Mouse (Mus musculus): ENCODE measurements around the gene Nova2.

Nova2 gene

GRCm38 (mm10) chr7:18925162-18925938, at the start of gene Nova2:
TSS of gene Nova2 (plus strand) at chr7:18925888.
- peak; percentile 77 for DNase-seq (ENCODE audit: extremely low read depth, low read depth)

- DNase-seq (ENCODE audit: extremely low read depth, low read depth) = no peak
Observed at GRCm38 (mm10) chr7:18878691-18879090, 47.0 kb upstream of the Nova2 start.

GRCm38 (mm10) chr7:18883991-18884744, 41.5 kb upstream of the Nova2 start:
- DNase-seq (ENCODE audit: extremely low read depth, low read depth) = no peak

GRCm38 (mm10) chr7:18884745-18885422, 40.8 kb upstream of the Nova2 start:
- DNase-seq (ENCODE audit: extremely low read depth, low read depth) = no peak

GRCm38 (mm10) chr7:18886963-18887362, 38.7 kb upstream of the Nova2 start:
- DNase-seq (ENCODE audit: extremely low read depth, low read depth) = no peak

- no peak for DNase-seq (ENCODE audit: extremely low read depth, low read depth)
Observed at GRCm38 (mm10) chr7:18890848-18891247, 34.8 kb upstream of the Nova2 start.

- DNase-seq (ENCODE audit: extremely low read depth, low read depth) = no peak
Observed at GRCm38 (mm10) chr7:18891872-18892599, 33.7 kb upstream of the Nova2 start.

GRCm38 (mm10) chr7:18893009-18893408, 32.7 kb upstream of the Nova2 start:
- DNase-seq (ENCODE audit: extremely low read depth, low read depth) = no peak

- DNase-seq (ENCODE audit: extremely low read depth, low read depth) = no peak
Observed at GRCm38 (mm10) chr7:18893651-18894430, 31.8 kb upstream of the Nova2 start.

GRCm38 (mm10) chr7:18896536-18896935, 29.2 kb upstream of the Nova2 start:
- DNase-seq (ENCODE audit: extremely low read depth, low read depth) = no peak

GRCm38 (mm10) chr7:18900513-18900912, 25.2 kb upstream of the Nova2 start:
- no peak for DNase-seq (ENCODE audit: extremely low read depth, low read depth)

- DNase-seq (ENCODE audit: extremely low read depth, low read depth) = no peak
Observed at GRCm38 (mm10) chr7:18902486-18902885, 23.2 kb upstream of the Nova2 start.

GRCm38 (mm10) chr7:18904971-18905370, 20.7 kb upstream of the Nova2 start:
- DNase-seq (ENCODE audit: extremely low read depth, low read depth) = no peak

GRCm38 (mm10) chr7:18909797-18910196, 15.9 kb upstream of the Nova2 start:
- DNase-seq (ENCODE audit: extremely low read depth, low read depth) = peak; percentile 24

- DNase-seq (ENCODE audit: extremely low read depth, low read depth) = peak; percentile 99
Observed at GRCm38 (mm10) chr7:18910241-18910831, 15.4 kb upstream of the Nova2 start, which contains the start of gene Ccdc61. TSS of gene Ccdc61 (minus strand) at chr7:18910415.

- no peak for DNase-seq (ENCODE audit: extremely low read depth, low read depth)
Observed at GRCm38 (mm10) chr7:18916254-18916653, 9.4 kb upstream of the Nova2 start.

GRCm38 (mm10) chr7:18917931-18918330, 7.8 kb upstream of the Nova2 start:
- no peak for DNase-seq (ENCODE audit: extremely low read depth, low read depth)

GRCm38 (mm10) chr7:18921069-18921468, 4.6 kb upstream of the Nova2 start:
- DNase-seq (ENCODE audit: extremely low read depth, low read depth) = peak; percentile 54

- no peak for DNase-seq (ENCODE audit: extremely low read depth, low read depth)
Observed at GRCm38 (mm10) chr7:18922807-18923206, 2.9 kb upstream of the Nova2 start.

- DNase-seq (ENCODE audit: extremely low read depth, low read depth) = no peak
Observed at GRCm38 (mm10) chr7:18923267-18923666, 2.4 kb upstream of the Nova2 start.

All from MEL-GATA-1-ER (cell line).